Mouse (Mus musculus): ENCODE measurements around the gene Tmem216. TPM values are rescaled to one million over a fixed set of nuclear protein-coding genes. Genes with fewer than 3 reads are reported as not detected.

Tmem216 gene
- polyA plus RNA-seq, 1 experiment from 2014 or later, result 11.7 TPM

DNA sequence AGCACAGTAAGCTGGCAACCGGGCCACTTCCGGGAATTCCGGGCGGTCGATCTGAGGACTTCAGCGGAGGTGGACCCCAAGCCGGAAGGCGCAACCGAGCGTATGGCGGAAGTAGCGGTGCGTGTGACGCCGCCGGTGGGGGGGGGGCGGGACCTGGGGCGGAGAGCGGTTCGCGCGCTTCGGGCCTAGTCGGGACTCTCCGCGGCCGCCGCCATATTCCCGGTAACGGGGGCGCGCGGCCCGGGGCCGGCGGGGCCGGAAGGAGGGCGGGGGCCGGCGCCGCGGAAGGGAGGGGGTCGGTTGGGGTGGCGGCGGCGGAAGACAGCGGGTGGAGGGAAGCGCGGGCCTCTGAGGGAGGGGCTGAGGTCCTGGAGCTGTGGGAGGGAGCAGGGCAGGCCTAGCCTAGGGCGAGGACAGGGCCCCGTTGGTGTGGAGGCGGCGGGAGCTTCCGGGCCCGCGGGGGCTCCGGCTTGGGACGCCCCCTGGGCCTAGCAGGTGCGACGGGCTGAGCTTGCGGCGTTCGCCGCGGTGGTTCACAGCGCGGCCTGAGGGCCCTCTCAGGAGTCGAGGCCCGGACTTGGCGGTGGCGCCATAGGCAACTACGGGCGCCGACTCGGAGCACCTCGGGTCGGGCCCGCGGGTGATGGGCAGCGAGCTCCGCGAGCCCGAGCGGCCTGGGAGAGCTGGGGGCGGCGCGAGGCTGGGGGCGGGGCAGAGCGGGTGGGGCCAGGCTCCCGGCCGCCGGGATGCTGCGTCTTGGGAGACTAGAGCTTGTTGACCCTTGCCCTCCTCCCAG, 30.7 kb downstream of the Tmem216 start, which contains the start of gene Cpsf7:
Gene Cpsf7 (plus strand): TSS at position 161 of the 796 bp plus-strand sequence.
- WGBS (ENCODE audit: insufficient replicate concordance), result under 1% methylated on average over 68 of the region's 93 CpGs
- H3K4me1 ChIP-seq (ENCODE audit: insufficient read depth), result peaks cover 34% of the 10 kb centered on the region
- peak within 1 kb of the TSS; percentile 88 for H3K4me3 ChIP-seq (ENCODE audit: low read depth, low read length)

DNA sequence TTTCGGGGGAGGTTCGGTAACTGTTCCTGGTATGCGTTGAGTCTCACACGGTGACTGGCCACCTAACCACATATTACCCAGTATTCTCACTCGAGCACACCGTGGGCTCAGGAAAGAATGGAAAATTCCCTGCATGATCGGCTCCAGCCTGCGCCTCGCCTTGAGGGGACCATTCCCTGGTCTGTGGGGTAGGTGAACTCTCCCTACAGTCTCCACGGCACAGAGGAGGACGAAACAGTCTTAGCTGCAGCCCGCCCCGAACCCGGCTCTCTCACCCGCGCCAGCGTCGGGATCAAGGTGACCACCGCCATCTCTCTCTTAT, 31.3 kb downstream of the Tmem216 start:
- Histone ChIP-seq H3K4me3 (ENCODE audit: low read depth, low read length) (peak overlapping the region; percentile 88), H3K27ac (ENCODE audit: low read depth) (peak overlapping the region; percentile 99), H3K4me2 (ENCODE audit: low read depth, low read length) (peak overlapping the region; percentile 75), H3K36me3 (replicated peaks; ENCODE audit: insufficient read depth, low read length) (peaks cover 17% of the 10 kb centered on the region), H3K9ac (replicated peaks) (peak overlapping the region; percentile 98), H3K27me3 (ENCODE audit: insufficient read depth, low read length) (no peaks in the 10 kb centered on the region), H3K4me1 (ENCODE audit: insufficient read depth) (peaks cover 34% of the 10 kb centered on the region), H3K9me3 (ENCODE audit: low read length) (no peaks in the 10 kb centered on the region)
- TF ChIP-seq EP300 (IDR thresholded peaks at IDR 0.05; ENCODE audit: low read depth) (no peak), CTCF (IDR thresholded peaks at IDR 0.05; ENCODE audit: low read depth) (no peak)
- peak; percentile 6; the same call in 1 of the 2 replicates for ATAC-seq
- under 1% methylated on average over 19 of the region's 19 CpGs for WGBS (ENCODE audit: insufficient replicate concordance)
- DNase-seq, result no peak

More for the DNA sequence above, 30.7 kb downstream of the Tmem216 start, which contains the start of gene Cpsf7:
- Histone ChIP-seq H3K27ac (ENCODE audit: low read depth) (peak within 1 kb of the TSS; percentile 99), H3K9ac (replicated peaks) (peak within 1 kb of the TSS; percentile 98), H3K36me3 (replicated peaks; ENCODE audit: insufficient read depth, low read length) (peaks cover 22% of the 10 kb centered on the region), H3K27me3 (ENCODE audit: insufficient read depth, low read length) (no peaks in the 10 kb centered on the region), H3K4me2 (ENCODE audit: low read depth, low read length) (peak within 1 kb of the TSS; percentile 75), H3K9me3 (ENCODE audit: low read length) (no peaks in the 10 kb centered on the region)
- DNase-seq, result peak; percentile 95
- ATAC-seq, result peak; percentile 91
- TF ChIP-seq EP300 (IDR thresholded peaks at IDR 0.05; ENCODE audit: low read depth) (no peak), CTCF (IDR thresholded peaks at IDR 0.05; ENCODE audit: low read depth) (no peak)

GRCm38 (mm10) chr19:10523483-10524080, 32.5 kb downstream of the Tmem216 start:
- ATAC-seq (no peak), DNase-seq (no peak)
- H3K9me3 ChIP-seq (ENCODE audit: low read length), result no peaks in the 10 kb centered on the region
- peak overlapping the region; percentile 46 for H3K9ac ChIP-seq (replicated peaks)
- no peak for TF ChIP-seq EP300 (IDR thresholded peaks at IDR 0.05; ENCODE audit: low read depth)
- no peak for TF ChIP-seq CTCF (IDR thresholded peaks at IDR 0.05; ENCODE audit: low read depth)
- peak overlapping the region; percentile 75 for H3K4me2 ChIP-seq (ENCODE audit: low read depth, low read length)
- WGBS (ENCODE audit: insufficient replicate concordance), result 37% methylated on average over 5 of the region's 5 CpGs
- H3K4me1 ChIP-seq (ENCODE audit: insufficient read depth), result peaks cover 34% of the 10 kb centered on the region
- peaks cover 9% of the 10 kb centered on the region for H3K36me3 ChIP-seq (replicated peaks; ENCODE audit: insufficient read depth, low read length)
- no peaks in the 10 kb centered on the region for H3K27me3 ChIP-seq (ENCODE audit: insufficient read depth, low read length)
- peak overlapping the region; percentile 88 for H3K4me3 ChIP-seq (ENCODE audit: low read depth, low read length)
- peak overlapping the region; percentile 65 for H3K27ac ChIP-seq (ENCODE audit: low read depth)

GRCm38 (mm10) chr19:10521926-10522325, 34.1 kb downstream of the Tmem216 start:
- H3K27me3 ChIP-seq (ENCODE audit: insufficient read depth, low read length), result no peaks in the 10 kb centered on the region
- no peak overlapping the region for H3K4me2 ChIP-seq (ENCODE audit: low read depth, low read length)
- DNase-seq (no peak), ATAC-seq (no peak)
- peaks cover 29% of the 10 kb centered on the region for H3K4me1 ChIP-seq (ENCODE audit: insufficient read depth)
- H3K36me3 ChIP-seq (replicated peaks; ENCODE audit: insufficient read depth, low read length), result peaks cover 13% of the 10 kb centered on the region
- no peak overlapping the region for H3K9ac ChIP-seq (replicated peaks)
- no peaks in the 10 kb centered on the region for H3K9me3 ChIP-seq (ENCODE audit: low read length)
- WGBS (ENCODE audit: insufficient replicate concordance), result 56% methylated on average over 1 of the region's 1 CpGs
- no peak overlapping the region for H3K4me3 ChIP-seq (ENCODE audit: low read depth, low read length)
- H3K27ac ChIP-seq (ENCODE audit: low read depth), result peak overlapping the region; percentile 11; the same call in 1 of the 2 replicates
- TF ChIP-seq EP300 (IDR thresholded peaks at IDR 0.05; ENCODE audit: low read depth) (no peak), CTCF (IDR thresholded peaks at IDR 0.05; ENCODE audit: low read depth) (no peak)

DNA sequence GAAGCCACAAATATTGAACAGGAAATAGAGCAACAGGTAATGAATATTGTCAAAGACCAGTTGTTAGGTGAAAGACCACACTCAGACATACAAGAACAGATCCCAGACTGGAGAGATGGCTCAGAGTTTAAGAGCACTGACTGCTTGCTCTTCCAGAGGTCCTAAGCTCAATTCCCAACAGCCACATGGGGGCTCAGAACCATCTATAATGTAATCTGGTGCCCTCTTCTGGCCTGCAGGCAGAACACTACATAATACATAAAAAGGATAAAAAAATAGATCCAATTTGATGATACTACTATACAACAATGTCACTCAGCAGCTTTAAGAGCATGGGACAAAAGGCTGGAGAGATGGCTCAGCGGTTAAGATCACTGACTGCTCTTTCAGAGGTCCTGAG, 35.7 kb downstream of the Tmem216 start:
- H3K9me3 ChIP-seq (ENCODE audit: low read length), result no peaks in the 10 kb centered on the region
- 75% methylated on average over 1 of the region's 1 CpGs for WGBS (ENCODE audit: insufficient replicate concordance)
- no peak overlapping the region for H3K9ac ChIP-seq (replicated peaks)
- H3K27me3 ChIP-seq (ENCODE audit: insufficient read depth, low read length), result no peaks in the 10 kb centered on the region
- peaks cover 19% of the 10 kb centered on the region for H3K4me1 ChIP-seq (ENCODE audit: insufficient read depth)
- no peak overlapping the region for H3K4me2 ChIP-seq (ENCODE audit: low read depth, low read length)
- H3K36me3 ChIP-seq (replicated peaks; ENCODE audit: insufficient read depth, low read length), result peaks cover 29% of the 10 kb centered on the region
- DNase-seq (no peak), ATAC-seq (no peak)
- H3K4me3 ChIP-seq (ENCODE audit: low read depth, low read length), result no peak overlapping the region
- TF ChIP-seq CTCF (IDR thresholded peaks at IDR 0.05; ENCODE audit: low read depth) (peak; percentile 62), EP300 (IDR thresholded peaks at IDR 0.05; ENCODE audit: low read depth) (no peak)
- H3K27ac ChIP-seq (ENCODE audit: low read depth), result no peak overlapping the region

GRCm38 (mm10) chr19:10510759-10511330, 45.2 kb downstream of the Tmem216 start:
- Histone ChIP-seq H3K27me3 (ENCODE audit: insufficient read depth, low read length) (no peaks in the 10 kb centered on the region), H3K4me3 (ENCODE audit: low read depth, low read length) (no peak overlapping the region), H3K4me2 (ENCODE audit: low read depth, low read length) (no peak overlapping the region), H3K9ac (replicated peaks) (no peak overlapping the region), H3K4me1 (ENCODE audit: insufficient read depth) (no peaks in the 10 kb centered on the region), H3K27ac (ENCODE audit: low read depth) (peak overlapping the region; percentile 45; the same call in 1 of the 2 replicates), H3K9me3 (ENCODE audit: low read length) (no peaks in the 10 kb centered on the region), H3K36me3 (replicated peaks; ENCODE audit: insufficient read depth, low read length) (peaks cover 49% of the 10 kb centered on the region)
- WGBS (ENCODE audit: insufficient replicate concordance), result 63% methylated on average over 6 of the region's 6 CpGs
- DNase-seq, result no peak
- no peak for TF ChIP-seq EP300 (IDR thresholded peaks at IDR 0.05; ENCODE audit: low read depth)
- TF ChIP-seq CTCF (IDR thresholded peaks at IDR 0.05; ENCODE audit: low read depth), result no peak
- peak; percentile 51; the same call in 1 of the 2 replicates for ATAC-seq

All from liver, postnatal 0 days (tissue).